19 mouse cellular contexts compared by ENCODE assay signal in genomic region chr12:35220429-35220828, GRCm38 (mm10).
DNase-seq lines count a peak whose midpoint lies in the region; ATAC-seq and TF ChIP-seq lines count a peak whose summit lies in the region.
"Had no signal": no experiment of that assay in that cellular context is flagged by ENCODE, and none has a peak within 500 bp of the region (broad histone marks: within the 10 kb centered on the region; RNA-seq: fewer than 3 reads in every experiment).

No protein-coding gene starts in this region.

- H3K9ac ChIP-seq in forebrain, postnatal 0 days, result no peak overlapping the region
- no peak overlapping the region for H3K9ac ChIP-seq in forebrain, embryonic 16.5 days (replicated peaks; ENCODE audit: low read depth, low read length)
- H3K9ac ChIP-seq in lung, embryonic 14.5 days, result no peak overlapping the region
- H3K9ac ChIP-seq: embryonic facial prominence, embryonic 15.5 days; forebrain, embryonic 15.5 days; hindbrain, embryonic 12.5 days; lung, embryonic 15.5 days; neural tube, embryonic 12.5 days had no signal

- ATAC-seq in forebrain, postnatal 0 days, result peak; percentile 48; the same call in 1 of the 2 replicates
- ATAC-seq in forebrain, embryonic 16.5 days, result no peak
- peak; percentile 58; the same call in 1 of the 2 replicates for ATAC-seq in lung, embryonic 14.5 days (ENCODE audit: insufficient read depth)
- ATAC-seq: forebrain, embryonic 15.5 days; midbrain, embryonic 16.5 days had no signal

- no peaks in the 10 kb centered on the region for H3K9me3 ChIP-seq in forebrain, postnatal 0 days (ENCODE audit: low read length)
- H3K9me3 ChIP-seq in forebrain, embryonic 16.5 days (ENCODE audit: control insufficient read depth, low read length), result no peaks in the 10 kb centered on the region
- no peaks in the 10 kb centered on the region for H3K9me3 ChIP-seq in lung, embryonic 14.5 days (ENCODE audit: low read depth, low read length)
- H3K9me3 ChIP-seq: embryonic facial prominence, embryonic 15.5 days; forebrain, embryonic 15.5 days; hindbrain, embryonic 12.5 days; lung, embryonic 15.5 days; neural tube, embryonic 12.5 days had no signal

- no peaks in the 10 kb centered on the region for H3K27me3 ChIP-seq in forebrain, postnatal 0 days (ENCODE audit: insufficient read depth, low read length)
- H3K27me3 ChIP-seq in forebrain, embryonic 16.5 days (replicated peaks; ENCODE audit: control insufficient read depth, insufficient read depth, low read length), result no peaks in the 10 kb centered on the region
- no peaks in the 10 kb centered on the region for H3K27me3 ChIP-seq in lung, embryonic 14.5 days (ENCODE audit: insufficient read depth, low read length)
- H3K27me3 ChIP-seq: embryonic facial prominence, embryonic 15.5 days; forebrain, embryonic 15.5 days; hindbrain, embryonic 12.5 days; lung, embryonic 15.5 days; neural tube, embryonic 12.5 days had no signal

- no peak overlapping the region for H3K4me3 ChIP-seq in forebrain, postnatal 0 days (ENCODE audit: low read depth, low read length)
- no peak overlapping the region for H3K4me3 ChIP-seq in forebrain, embryonic 16.5 days (replicated peaks; ENCODE audit: low read length)
- H3K4me3 ChIP-seq in layer of hippocampus, adult 2 months, result no peak overlapping the region
- no peak overlapping the region for H3K4me3 ChIP-seq in lung, embryonic 14.5 days (ENCODE audit: low read depth, low read length)
- H3K4me3 ChIP-seq: embryonic facial prominence, embryonic 15.5 days; forebrain, embryonic 15.5 days; hindbrain, embryonic 12.5 days; lung, embryonic 15.5 days; neural tube, embryonic 12.5 days had no signal

- H3K4me2 ChIP-seq in forebrain, postnatal 0 days (ENCODE audit: low read depth), result no peak overlapping the region
- H3K4me2 ChIP-seq in forebrain, embryonic 16.5 days (ENCODE audit: low read length), result no peak overlapping the region
- H3K4me2 ChIP-seq in lung, embryonic 14.5 days, result no peak overlapping the region
- H3K4me2 ChIP-seq: embryonic facial prominence, embryonic 15.5 days; forebrain, embryonic 15.5 days; hindbrain, embryonic 12.5 days; lung, embryonic 15.5 days; neural tube, embryonic 12.5 days had no signal

- H3K4me1 ChIP-seq in forebrain, postnatal 0 days (ENCODE audit: insufficient read depth), result no peaks in the 10 kb centered on the region
- no peaks in the 10 kb centered on the region for H3K4me1 ChIP-seq in forebrain, embryonic 16.5 days (replicated peaks; ENCODE audit: control insufficient read depth, insufficient read depth, low read length)
- H3K4me1 ChIP-seq in lung, embryonic 14.5 days (ENCODE audit: insufficient read depth), result 0 out of 2 replicates have a peak, but pooled peaks cover 6% of the 10 kb centered on the region
- H3K4me1 ChIP-seq: embryonic facial prominence, embryonic 15.5 days; forebrain, embryonic 15.5 days; hindbrain, embryonic 12.5 days; lung, embryonic 15.5 days; neural tube, embryonic 12.5 days had no signal

- H3K36me3 ChIP-seq in forebrain, postnatal 0 days (ENCODE audit: insufficient read depth), result no peaks in the 10 kb centered on the region
- no peaks in the 10 kb centered on the region for H3K36me3 ChIP-seq in forebrain, embryonic 16.5 days (ENCODE audit: control insufficient read depth, insufficient read depth)
- no peaks in the 10 kb centered on the region for H3K36me3 ChIP-seq in lung, embryonic 14.5 days (ENCODE audit: insufficient read depth)
- H3K36me3 ChIP-seq: embryonic facial prominence, embryonic 15.5 days; forebrain, embryonic 15.5 days; hindbrain, embryonic 12.5 days; lung, embryonic 15.5 days; neural tube, embryonic 12.5 days had no signal

- TF ChIP-seq CTCF in forebrain, postnatal 0 days (IDR thresholded peaks at IDR 0.05; ENCODE audit: low read depth), result peak; percentile 41; the same call in 1 of the 2 replicates
- TF ChIP-seq CTCF in layer of hippocampus, adult 2 months (conservative IDR thresholded peaks at IDR 0.05), result peak; percentile 65
- peak; percentile 58 for TF ChIP-seq CTCF in lung, embryonic 14.5 days (IDR thresholded peaks at IDR 0.05; ENCODE audit: low read depth)

- H3K27ac ChIP-seq in forebrain, postnatal 0 days (ENCODE audit: low read depth, low read length), result no peak overlapping the region
- no peak overlapping the region for H3K27ac ChIP-seq in forebrain, embryonic 16.5 days (ENCODE audit: low read length)
- H3K27ac ChIP-seq in layer of hippocampus, adult 2 months, result no peak overlapping the region
- no peak overlapping the region for H3K27ac ChIP-seq in lung, embryonic 14.5 days (ENCODE audit: low read depth)
- H3K27ac ChIP-seq: embryonic facial prominence, embryonic 15.5 days; forebrain, embryonic 15.5 days; hindbrain, embryonic 12.5 days; lung, embryonic 15.5 days; neural tube, embryonic 12.5 days had no signal

- DNase-seq in forebrain, postnatal 0 days, result peak; percentile 10
- no peak for DNase-seq in layer of hippocampus, adult 2 months (ENCODE audit: low spot score in 2 of 2)
- no peak for DNase-seq in layer of hippocampus, postnatal 25 days (ENCODE audit: extremely low spot score in 1 of 2, low spot score in 1 of 2)
- peak; percentile 7 for DNase-seq in 416B (ENCODE audit: low read depth)
- peak; percentile 65 for DNase-seq in lung, embryonic 14.5 days
- DNase-seq in urinary bladder, postnatal 10 days (ENCODE audit: low spot score), result no peak
- no peak for DNase-seq in right cerebral cortex, postnatal 10 days (ENCODE audit: low spot score in 2 of 2)
- DNase-seq: adrenal gland, postnatal 14 days; B cell, adult 2 months; cerebellum, postnatal 36 days; gastrocnemius, postnatal 36 days; kidney, adult 8-10 months had no signal

Comparison
In these comparisons a context has a peak if more than half of its experiments do, and no peak if none do; other contexts are left out.
1. DNase-seq: peak in forebrain, postnatal 0 days (single experiment), 416B (single experiment) and lung, embryonic 14.5 days (single experiment); none in layer of hippocampus, adult 2 months (0 of 2), layer of hippocampus, postnatal 25 days (0 of 2), urinary bladder, postnatal 10 days (single experiment) and right cerebral cortex, postnatal 10 days (0 of 2).
2. Peak in every context shown above with its lines, with median percentiles within 50 percentile points of each other: CTCF ChIP-seq.